Mouse (Mus musculus): ENCODE results near the gene Prss48. TPM values are rescaled to one million over a fixed set of nuclear protein-coding genes. Genes with fewer than 3 reads are reported as not detected.

Prss48 gene
- polyA plus RNA-seq, 1 experiment, result 0.04 TPM

DNA sequence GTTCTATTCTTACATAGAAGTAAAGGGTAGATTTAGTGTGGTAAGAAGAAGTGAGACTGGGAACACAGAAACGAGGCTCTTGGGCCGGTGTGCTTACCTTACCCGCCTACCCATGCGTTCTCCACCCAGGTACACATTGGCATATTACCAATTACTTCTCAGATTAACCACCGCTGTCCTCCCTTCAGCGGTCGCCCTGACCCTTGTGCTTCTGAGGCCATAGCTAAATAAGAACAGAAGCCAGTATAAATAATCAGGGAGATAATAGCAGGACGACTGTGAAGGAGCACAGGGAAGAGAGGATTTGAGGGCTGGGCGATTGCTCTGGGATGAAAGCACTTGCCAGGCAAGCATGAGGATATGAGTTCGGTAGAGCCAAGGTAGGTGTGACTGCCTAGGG lies 11.5 kb upstream of the Prss48 start:
- Histone ChIP-seq H3K79me3 (ENCODE audit: low read depth) (no peaks in the 10 kb centered on the region), H3ac (ENCODE audit: control insufficient read depth, insufficient read length, low read depth) (no peak overlapping the region), H3K36me3 (ENCODE audit: control insufficient read depth, insufficient read depth) (no peaks in the 10 kb centered on the region), H3K79me2 (ENCODE audit: control insufficient read depth, insufficient read depth) (no peaks in the 10 kb centered on the region), H3K4me3 (ENCODE audit: insufficient read depth, poor library complexity, severe bottlenecking) (no peak overlapping the region), H3K27me3 (ENCODE audit: control insufficient read depth, insufficient read depth, insufficient read length) (no peaks in the 10 kb centered on the region)
- TF ChIP-seq MYOG (IDR thresholded peaks at IDR 0.05; ENCODE audit: control insufficient read depth, extremely low read depth, insufficient read length) (no peak), USF1 (IDR thresholded peaks at IDR 0.05; ENCODE audit: low read depth) (no peak), MYOD1 (IDR thresholded peaks at IDR 0.05; ENCODE audit: control insufficient read depth, insufficient read length, low read depth) (no peak), MAX (IDR thresholded peaks at IDR 0.05) (no peak), FOSL1 (IDR thresholded peaks at IDR 0.05; ENCODE audit: insufficient read depth, low read length, poor library complexity, severe bottlenecking) (no peak), CTCF (IDR thresholded peaks at IDR 0.05; ENCODE audit: control insufficient read depth, insufficient read depth, insufficient read length) (no peak), CEBPB (IDR thresholded peaks at IDR 0.05; ENCODE audit: low read depth) (no peak)

DNA sequence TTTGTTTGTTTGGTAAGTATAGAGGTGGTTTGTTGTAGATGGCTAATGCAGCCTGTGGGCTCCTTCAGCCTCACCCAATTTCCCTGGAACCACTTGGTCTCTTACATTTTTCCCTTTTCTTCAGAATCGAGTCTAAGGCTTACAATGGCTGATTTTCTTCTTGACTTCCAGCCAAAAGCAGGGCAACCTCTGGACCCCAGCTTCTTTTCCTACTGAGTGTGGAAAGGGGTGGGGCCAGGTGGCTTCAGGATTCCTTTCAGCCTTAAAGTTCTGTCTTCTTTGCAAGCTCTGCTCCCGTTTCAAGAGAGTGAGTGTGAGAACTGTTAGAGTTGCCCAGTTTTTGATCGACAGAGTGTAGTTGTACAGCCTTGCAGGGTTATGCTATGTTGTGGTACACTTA lies 9.5 kb upstream of the Prss48 start:
- Histone ChIP-seq H3K36me3 (ENCODE audit: control insufficient read depth, insufficient read depth) (no peaks in the 10 kb centered on the region), H3K4me3 (ENCODE audit: insufficient read depth, poor library complexity, severe bottlenecking) (no peak overlapping the region), H3K79me2 (ENCODE audit: control insufficient read depth, insufficient read depth) (no peaks in the 10 kb centered on the region), H3K79me3 (ENCODE audit: low read depth) (no peaks in the 10 kb centered on the region), H3K27me3 (ENCODE audit: control insufficient read depth, insufficient read depth, insufficient read length) (no peaks in the 10 kb centered on the region), H3ac (ENCODE audit: control insufficient read depth, insufficient read length, low read depth) (no peak overlapping the region)
- TF ChIP-seq MAX (IDR thresholded peaks at IDR 0.05) (no peak), MYOD1 (IDR thresholded peaks at IDR 0.05; ENCODE audit: control insufficient read depth, insufficient read length, low read depth) (no peak), CEBPB (IDR thresholded peaks at IDR 0.05; ENCODE audit: low read depth) (no peak), MYOG (IDR thresholded peaks at IDR 0.05; ENCODE audit: control insufficient read depth, extremely low read depth, insufficient read length) (no peak), USF1 (IDR thresholded peaks at IDR 0.05; ENCODE audit: low read depth) (no peak), CTCF (IDR thresholded peaks at IDR 0.05; ENCODE audit: control insufficient read depth, insufficient read depth, insufficient read length) (no peak), FOSL1 (IDR thresholded peaks at IDR 0.05; ENCODE audit: insufficient read depth, low read length, poor library complexity, severe bottlenecking) (no peak)

DNA sequence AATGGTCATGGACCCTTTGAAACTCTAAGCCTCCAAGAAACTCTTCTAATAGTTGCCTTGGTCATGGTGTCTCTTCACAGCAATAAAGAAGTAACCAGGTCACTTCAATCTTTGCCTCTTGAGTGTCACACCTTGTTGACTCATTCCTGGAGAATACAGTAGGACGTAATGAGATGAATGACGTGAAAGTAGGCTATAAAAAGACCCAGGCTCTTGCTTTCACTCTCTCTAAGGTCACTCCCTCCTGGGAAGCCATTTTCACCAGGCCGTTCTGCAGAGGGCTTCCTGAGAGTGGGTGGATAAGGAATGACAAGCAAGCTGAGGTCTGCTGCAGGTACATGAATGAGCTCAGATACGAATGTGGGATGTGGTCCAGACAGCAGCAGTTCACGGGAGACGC lies 9.1 kb upstream of the Prss48 start:
- no peak overlapping the region for H3K4me3 ChIP-seq (ENCODE audit: insufficient read depth, poor library complexity, severe bottlenecking)
- TF ChIP-seq FOSL1 (IDR thresholded peaks at IDR 0.05; ENCODE audit: insufficient read depth, low read length, poor library complexity, severe bottlenecking) (no peak), CTCF (IDR thresholded peaks at IDR 0.05; ENCODE audit: control insufficient read depth, insufficient read depth, insufficient read length) (no peak), MYOD1 (IDR thresholded peaks at IDR 0.05; ENCODE audit: control insufficient read depth, insufficient read length, low read depth) (no peak), CEBPB (IDR thresholded peaks at IDR 0.05; ENCODE audit: low read depth) (no peak), MYOG (IDR thresholded peaks at IDR 0.05; ENCODE audit: control insufficient read depth, extremely low read depth, insufficient read length) (no peak), MAX (IDR thresholded peaks at IDR 0.05) (no peak), USF1 (IDR thresholded peaks at IDR 0.05; ENCODE audit: low read depth) (no peak)
- H3K79me3 ChIP-seq (ENCODE audit: low read depth), result no peaks in the 10 kb centered on the region
- no peak overlapping the region for H3ac ChIP-seq (ENCODE audit: control insufficient read depth, insufficient read length, low read depth)
- H3K27me3 ChIP-seq (ENCODE audit: control insufficient read depth, insufficient read depth, insufficient read length), result no peaks in the 10 kb centered on the region
- H3K79me2 ChIP-seq (ENCODE audit: control insufficient read depth, insufficient read depth), result no peaks in the 10 kb centered on the region
- H3K36me3 ChIP-seq (ENCODE audit: control insufficient read depth, insufficient read depth), result no peaks in the 10 kb centered on the region

DNA sequence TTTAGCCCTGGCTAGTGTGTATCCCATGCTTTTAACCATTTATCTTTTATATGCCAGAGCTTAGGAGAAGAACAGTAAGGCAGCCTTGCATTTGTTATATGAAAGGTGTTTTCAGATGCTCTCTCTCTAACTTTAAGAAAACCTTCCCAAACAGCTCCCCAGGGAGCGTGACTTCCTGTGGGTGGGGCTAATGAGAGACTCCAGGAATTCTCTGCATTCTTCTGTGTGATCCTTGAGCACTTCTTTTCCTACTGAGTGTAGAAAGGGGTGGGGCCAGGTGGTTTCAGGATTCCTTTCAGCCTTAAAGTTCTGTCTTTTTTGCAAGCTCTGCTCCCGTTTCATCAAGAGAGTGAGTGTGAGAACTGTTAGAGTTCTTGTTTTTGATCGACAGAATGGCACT lies 8.3 kb upstream of the Prss48 start:
- no peak overlapping the region for H3K4me3 ChIP-seq (ENCODE audit: insufficient read depth, poor library complexity, severe bottlenecking)
- no peaks in the 10 kb centered on the region for H3K36me3 ChIP-seq (ENCODE audit: control insufficient read depth, insufficient read depth)
- no peak for TF ChIP-seq USF1 (IDR thresholded peaks at IDR 0.05; ENCODE audit: low read depth)
- TF ChIP-seq MYOG (IDR thresholded peaks at IDR 0.05; ENCODE audit: control insufficient read depth, extremely low read depth, insufficient read length), result no peak
- no peak for TF ChIP-seq CTCF (IDR thresholded peaks at IDR 0.05; ENCODE audit: control insufficient read depth, insufficient read depth, insufficient read length)
- no peak for TF ChIP-seq MYOD1 (IDR thresholded peaks at IDR 0.05; ENCODE audit: control insufficient read depth, insufficient read length, low read depth)
- no peak for TF ChIP-seq CEBPB (IDR thresholded peaks at IDR 0.05; ENCODE audit: low read depth)
- no peak for TF ChIP-seq MAX (IDR thresholded peaks at IDR 0.05)
- TF ChIP-seq FOSL1 (IDR thresholded peaks at IDR 0.05; ENCODE audit: insufficient read depth, low read length, poor library complexity, severe bottlenecking), result no peak
- H3K27me3 ChIP-seq (ENCODE audit: control insufficient read depth, insufficient read depth, insufficient read length), result no peaks in the 10 kb centered on the region
- H3ac ChIP-seq (ENCODE audit: control insufficient read depth, insufficient read length, low read depth), result no peak overlapping the region
- H3K79me3 ChIP-seq (ENCODE audit: low read depth), result no peaks in the 10 kb centered on the region
- no peaks in the 10 kb centered on the region for H3K79me2 ChIP-seq (ENCODE audit: control insufficient read depth, insufficient read depth)

DNA sequence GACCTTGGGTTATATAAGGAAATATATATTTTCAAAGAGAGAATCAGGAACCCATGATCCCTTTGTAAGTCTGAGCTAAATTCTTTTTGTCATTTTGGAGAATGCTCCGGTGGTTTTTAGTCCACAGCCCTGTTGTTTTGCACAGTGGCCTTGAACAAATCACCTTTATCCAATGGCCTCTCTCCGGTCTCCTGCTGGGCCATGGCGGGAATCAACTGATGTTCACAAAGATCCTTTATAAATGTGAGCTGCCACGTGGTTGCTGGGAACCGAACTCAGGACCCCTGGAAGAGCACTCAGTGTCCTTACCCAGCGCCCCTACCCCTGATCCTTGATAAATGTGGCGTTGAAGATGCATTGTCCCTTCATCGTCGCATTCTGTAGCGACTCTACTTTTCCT lies 2.5 kb upstream of the Prss48 start:
- H3K79me2 ChIP-seq (ENCODE audit: control insufficient read depth, insufficient read depth), result no peaks in the 10 kb centered on the region
- no peak overlapping the region for H3ac ChIP-seq (ENCODE audit: control insufficient read depth, insufficient read length, low read depth)
- H3K27me3 ChIP-seq (ENCODE audit: control insufficient read depth, insufficient read depth, insufficient read length), result no peaks in the 10 kb centered on the region
- no peak overlapping the region for H3K4me3 ChIP-seq (ENCODE audit: insufficient read depth, poor library complexity, severe bottlenecking)
- no peak for TF ChIP-seq FOSL1 (IDR thresholded peaks at IDR 0.05; ENCODE audit: insufficient read depth, low read length, poor library complexity, severe bottlenecking)
- no peak for TF ChIP-seq MYOG (IDR thresholded peaks at IDR 0.05; ENCODE audit: control insufficient read depth, extremely low read depth, insufficient read length)
- H3K36me3 ChIP-seq (ENCODE audit: control insufficient read depth, insufficient read depth), result no peaks in the 10 kb centered on the region
- no peaks in the 10 kb centered on the region for H3K79me3 ChIP-seq (ENCODE audit: low read depth)

DNA sequence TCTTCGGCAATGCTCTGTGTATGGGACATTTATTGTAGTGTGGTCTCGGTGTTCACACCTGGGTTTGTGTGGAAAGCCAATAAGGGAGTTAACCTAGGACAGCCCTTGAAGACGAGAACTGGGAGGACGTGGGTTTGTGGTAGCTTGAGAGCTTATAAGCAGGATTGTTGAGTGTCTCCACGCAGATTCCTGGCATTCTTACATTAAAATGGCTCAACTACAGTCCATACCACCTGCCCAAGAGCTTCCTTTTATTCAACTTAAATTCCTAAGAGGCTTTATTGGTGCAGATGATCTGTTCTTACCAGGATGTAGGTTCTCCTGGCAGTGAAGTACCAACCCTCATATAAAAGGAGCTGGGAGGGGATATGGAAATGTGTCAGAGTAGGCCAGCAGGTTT lies 649 bp upstream of the Prss48 start:
- Histone ChIP-seq H3K36me3 (ENCODE audit: control insufficient read depth, insufficient read depth) (no peaks in the 10 kb centered on the region), H3K27me3 (ENCODE audit: control insufficient read depth, insufficient read depth, insufficient read length) (no peaks in the 10 kb centered on the region), H3K79me3 (ENCODE audit: low read depth) (no peaks in the 10 kb centered on the region), H3K79me2 (ENCODE audit: control insufficient read depth, insufficient read depth) (no peaks in the 10 kb centered on the region), H3K4me3 (ENCODE audit: insufficient read depth, poor library complexity, severe bottlenecking) (no peak overlapping the region), H3ac (ENCODE audit: control insufficient read depth, insufficient read length, low read depth) (no peak overlapping the region)
- TF ChIP-seq CEBPB (IDR thresholded peaks at IDR 0.05; ENCODE audit: low read depth) (no peak), MAX (IDR thresholded peaks at IDR 0.05) (no peak), USF1 (IDR thresholded peaks at IDR 0.05; ENCODE audit: low read depth) (no peak), FOSL1 (IDR thresholded peaks at IDR 0.05; ENCODE audit: insufficient read depth, low read length, poor library complexity, severe bottlenecking) (no peak), MYOG (IDR thresholded peaks at IDR 0.05; ENCODE audit: control insufficient read depth, extremely low read depth, insufficient read length) (no peak), MYOD1 (IDR thresholded peaks at IDR 0.05; ENCODE audit: control insufficient read depth, insufficient read length, low read depth) (no peak), CTCF (IDR thresholded peaks at IDR 0.05; ENCODE audit: control insufficient read depth, insufficient read depth, insufficient read length) (no peak)
